ENCODE assay signal across 14 mouse cellular contexts in the genomic region with DNA sequence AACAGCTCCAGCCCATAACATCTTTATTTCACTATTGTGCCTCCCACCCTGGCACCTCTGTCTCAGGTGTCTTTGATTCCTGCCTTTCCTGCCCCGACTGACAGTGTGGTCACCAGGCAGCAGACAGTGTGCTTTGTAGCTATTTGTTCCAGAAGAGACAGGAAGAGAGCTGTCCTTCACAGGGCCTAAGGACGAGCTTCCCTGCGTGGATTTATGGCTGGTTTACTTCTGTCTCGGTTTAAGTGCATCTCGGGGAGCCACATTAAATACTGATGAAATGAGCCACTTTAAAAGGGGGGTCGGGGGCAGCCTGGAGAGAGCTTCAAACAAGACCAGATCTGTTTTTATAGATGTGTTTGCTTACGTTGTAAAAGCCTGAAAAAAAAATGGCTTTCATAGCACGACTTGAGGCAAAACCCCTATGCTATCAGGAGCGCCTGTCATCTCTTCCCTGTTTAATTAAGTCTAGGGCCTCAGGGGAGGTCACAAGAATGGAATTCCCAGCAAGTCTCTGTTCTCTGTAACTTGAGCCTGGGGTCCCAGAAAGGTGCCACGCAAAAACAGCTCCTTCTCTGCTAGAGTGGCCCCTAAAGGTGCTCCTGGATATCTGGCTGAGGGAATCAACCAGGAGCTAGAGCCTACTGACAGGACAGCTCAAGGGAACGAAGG.
DNase-seq lines count a peak whose midpoint lies in the region; ATAC-seq and TF ChIP-seq lines count a peak whose summit lies in the region.
"Had no signal": no experiment of that assay in that cellular context is flagged by ENCODE, and none has a peak within 500 bp of the region (broad histone marks: within the 10 kb centered on the region; RNA-seq: fewer than 3 reads in every experiment).

No protein-coding gene starts in this region.

- ATAC-seq in intestine, embryonic 14.5 days (replicated peaks; ENCODE audit: low FRiP score, low TSS enrichment, low read depth), result no peak
- no peak for ATAC-seq in intestine, embryonic 16.5 days
- ATAC-seq in hindbrain, postnatal 0 days, result no peak

- no peak overlapping the region for H3K4me3 ChIP-seq in intestine, embryonic 14.5 days (ENCODE audit: low read depth, low read length)
- H3K4me3 ChIP-seq in intestine, embryonic 16.5 days (ENCODE audit: low read length), result no peak overlapping the region
- H3K4me3 ChIP-seq in hindbrain, postnatal 0 days (ENCODE audit: low read length), result no peak overlapping the region
- H3K4me3 ChIP-seq: heart, embryonic 15.5 days had no signal

- 0 out of 2 replicates have a peak overlapping the region, but pooled peaks have one; percentile 14 for H3K4me2 ChIP-seq in intestine, embryonic 14.5 days (ENCODE audit: low read length)
- no peak overlapping the region for H3K4me2 ChIP-seq in intestine, embryonic 16.5 days (ENCODE audit: low read depth, low read length)
- no peak overlapping the region for H3K4me2 ChIP-seq in hindbrain, postnatal 0 days (ENCODE audit: low read depth, low read length)
- H3K4me2 ChIP-seq: heart, embryonic 15.5 days had no signal

- intact Hi-C loops in left cerebral cortex, postnatal 36 days (cut with DNase I), result no loop called here

- H3K4me1 ChIP-seq in intestine, embryonic 14.5 days (replicated peaks; ENCODE audit: control insufficient read depth, insufficient read depth, low read length), result peaks cover 30% of the 10 kb centered on the region
- peaks cover 12% of the 10 kb centered on the region; the same call in 1 of the 2 replicates for H3K4me1 ChIP-seq in intestine, embryonic 16.5 days (ENCODE audit: control insufficient read depth, insufficient read depth, low read length)
- H3K4me1 ChIP-seq in hindbrain, postnatal 0 days (ENCODE audit: insufficient read depth, low read length), result no peaks in the 10 kb centered on the region

- H3K27me3 ChIP-seq in intestine, embryonic 14.5 days (replicated peaks; ENCODE audit: control insufficient read depth, insufficient read depth, low read length), result no peaks in the 10 kb centered on the region
- no peaks in the 10 kb centered on the region for H3K27me3 ChIP-seq in intestine, embryonic 16.5 days (replicated peaks; ENCODE audit: control insufficient read depth, insufficient read depth, low read length)
- H3K27me3 ChIP-seq in hindbrain, postnatal 0 days (ENCODE audit: insufficient read depth, low read length), result no peaks in the 10 kb centered on the region
- H3K27me3 ChIP-seq: heart, embryonic 15.5 days had no signal

- no peak for TF ChIP-seq CTCF in hindbrain, postnatal 0 days (IDR thresholded peaks at IDR 0.05; ENCODE audit: low read depth)

- peak overlapping the region; percentile 43; the same call in 1 of the 2 replicates for H3K27ac ChIP-seq in intestine, embryonic 14.5 days (ENCODE audit: low read depth)
- no peak overlapping the region for H3K27ac ChIP-seq in intestine, embryonic 16.5 days (ENCODE audit: low read length)
- no peak overlapping the region for H3K27ac ChIP-seq in hindbrain, postnatal 0 days
- H3K27ac ChIP-seq: heart, embryonic 15.5 days had no signal

- no peaks in the 10 kb centered on the region for H3K36me3 ChIP-seq in intestine, embryonic 14.5 days (ENCODE audit: control insufficient read depth, insufficient read depth, low read length)
- H3K36me3 ChIP-seq in intestine, embryonic 16.5 days (ENCODE audit: control insufficient read depth, insufficient read depth, low read length), result no peaks in the 10 kb centered on the region
- no peaks in the 10 kb centered on the region for H3K36me3 ChIP-seq in hindbrain, postnatal 0 days (ENCODE audit: insufficient read depth, low read length)
- H3K36me3 ChIP-seq: heart, embryonic 15.5 days had no signal

- DNase-seq in intestine, embryonic 14.5 days (ENCODE audit: low spot score), result peak; percentile 57
- peak; percentile 5 for DNase-seq in brain, adult 2 months (ENCODE audit: low read depth, low spot score)
- DNase-seq in embryo, embryonic 11 days, result peak; percentile 50
- DNase-seq in hindbrain, postnatal 0 days (ENCODE audit: low spot score), result peak; percentile 9
- DNase-seq in left cerebral cortex, postnatal 36 days (ENCODE audit: low spot score in 2 of 2), result no peak
- DNase-seq in right cerebral cortex, postnatal 14 days, result no peak
- no peak for DNase-seq in T-cell, adult 2 months (ENCODE audit: low spot score)
- DNase-seq: adrenal gland, postnatal 10 days; cerebellum, adult 11 months; kidney, adult 11 months; lung, adult 18-20 months; thymus, adult 18-20 months had no signal

- WGBS in intestine, embryonic 14.5 days, result 7% methylated on average over 11 of the region's 11 CpGs
- WGBS in intestine, embryonic 16.5 days, result 12% methylated on average over 11 of the region's 11 CpGs
- 35% methylated on average over 11 of the region's 11 CpGs for WGBS in hindbrain, postnatal 0 days

- no peaks in the 10 kb centered on the region for H3K9me3 ChIP-seq in intestine, embryonic 14.5 days (ENCODE audit: control insufficient read depth, low read length)
- H3K9me3 ChIP-seq in intestine, embryonic 16.5 days (ENCODE audit: control insufficient read depth, low read length), result no peaks in the 10 kb centered on the region
- no peaks in the 10 kb centered on the region for H3K9me3 ChIP-seq in hindbrain, postnatal 0 days (ENCODE audit: low read length)
- H3K9me3 ChIP-seq: heart, embryonic 15.5 days had no signal

- no peak overlapping the region for H3K9ac ChIP-seq in intestine, embryonic 14.5 days (ENCODE audit: low read length)
- H3K9ac ChIP-seq in intestine, embryonic 16.5 days (ENCODE audit: low read depth, low read length), result no peak overlapping the region
- H3K9ac ChIP-seq in hindbrain, postnatal 0 days (replicated peaks; ENCODE audit: low read length), result no peak overlapping the region
- H3K9ac ChIP-seq: heart, embryonic 15.5 days had no signal

Comparison
In these comparisons a context has a peak if more than half of its experiments do, and no peak if none do; other contexts are left out.
1. DNase-seq: peak in intestine, embryonic 14.5 days (single experiment), brain, adult 2 months (single experiment), embryo, embryonic 11 days (single experiment) and hindbrain, postnatal 0 days (single experiment); none in left cerebral cortex, postnatal 36 days (0 of 2), right cerebral cortex, postnatal 14 days (single experiment) and T-cell, adult 2 months (single experiment).